Mouse (Mus musculus): ENCODE data around the gene Peli1.

DNA sequence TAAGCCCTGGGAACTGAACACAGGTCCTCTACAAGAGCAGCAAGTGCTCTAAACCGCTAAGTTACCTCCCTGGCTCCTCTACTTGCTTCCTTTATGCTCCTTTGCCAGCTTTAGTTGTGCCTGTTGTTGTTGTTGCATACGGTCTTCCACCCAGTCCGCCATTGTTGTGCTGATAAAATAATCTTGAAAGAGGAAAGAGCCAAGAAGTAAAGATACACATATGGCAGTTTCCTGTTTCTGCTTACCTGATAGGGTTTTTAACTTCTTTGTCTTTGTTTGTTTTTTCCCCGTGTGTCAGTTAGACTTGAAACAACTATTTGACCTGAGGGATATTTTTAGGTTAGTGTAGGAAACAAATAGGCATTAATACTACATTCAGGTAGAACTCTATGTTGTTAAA, 10.2 kb downstream of the Peli1 start:
- TF ChIP-seq CTCF (IDR thresholded peaks at IDR 0.05; ENCODE audit: control insufficient read depth, insufficient read depth, low read length), result no peak
- no peak for TF ChIP-seq POLR2A (IDR thresholded peaks at IDR 0.05; ENCODE audit: borderline replicate concordance, control insufficient read depth, low read depth, low read length)
